Mouse (Mus musculus) forebrain, embryonic 14.5 days (tissue): ENCODE results near the gene Grip1. TPM values are rescaled to one million over a fixed set of nuclear protein-coding genes. Genes with fewer than 3 reads are reported as not detected.
A peak's percentile ranks its signal among the peaks of the same experiment; 100 is the strongest.

Experiments
- ATAC-seq: fragments of 200-750 bp; cut with Nextera tagmentation; 2 replicates; pipeline ENCODE4 v1.8.0; 2017; ENCODE audit warnings: mild to moderate bottlenecking, moderate library complexity
- DNase-seq: peaks from one replicate; pipeline ENCODE4 v3.0.0-alpha.2; 2015; ENCODE audit warnings: low spot score
- H3K27ac ChIP-seq: fragments of 300-500 bp; sonication (generic); 2 replicates; pipeline ENCODE4 v1.5.1; 2014; ENCODE audit warnings: low read depth, mild to moderate bottlenecking, control low read depth, low read length, moderate library complexity
- H3K27me3 ChIP-seq: fragments of 300-500 bp; sonication (generic); replicated peaks from 2 replicates; pipeline ENCODE4 v1.6.1; 2014; ENCODE audit warnings: low read length, control low read depth, mixed read lengths; ENCODE audit not compliant: control insufficient read depth, insufficient read depth
- H3K36me3 ChIP-seq: fragments of 300-500 bp; sonication (generic); 2 replicates; pipeline ENCODE4 v1.6.1; 2014; ENCODE audit warnings: low read length, control low read depth; ENCODE audit not compliant: control insufficient read depth, insufficient read depth
- H3K4me1 ChIP-seq: fragments of 300-500 bp; sonication (generic); 2 replicates; pipeline ENCODE4 v1.6.1; 2014; ENCODE audit warnings: antibody characterized with exemption, low read length, control low read depth; ENCODE audit not compliant: control insufficient read depth, insufficient read depth
- H3K4me2 ChIP-seq: fragments of 300-500 bp; sonication (generic); 2 replicates; pipeline ENCODE4 v1.6.1; 2014; ENCODE audit warnings: mild to moderate bottlenecking, control low read depth, low read length
- H3K4me3 ChIP-seq: fragments of 300-500 bp; sonication (generic); 2 replicates; pipeline ENCODE4 v1.5.1; 2014; ENCODE audit warnings: low read depth, low read length, control low read depth
- H3K9ac ChIP-seq: fragments of 300-500 bp; sonication (generic); 2 replicates; pipeline ENCODE4 v1.6.1; 2014; ENCODE audit warnings: mild to moderate bottlenecking, low read length, control low read depth, moderate library complexity
- H3K9me3 ChIP-seq: fragments of 300-500 bp; sonication (generic); replicated peaks from 2 replicates; pipeline ENCODE4 v1.6.1; 2016; ENCODE audit warnings: low read length, control low read depth, mixed read lengths; ENCODE audit not compliant: control insufficient read depth
- WGBS: fragments of 180-500 bp; shearing (Covaris S2); extraction: QIAGEN DNeasy Blood & Tissue Kit; methylation state at CpG from one replicate; pipeline ENCODE4 v1.1.7; 2014; 5-methylcytosine and 5-hydroxymethylcytosine counted together
- polyA plus RNA-seq: library from polyadenylated mRNA; unstranded; fragments of >200 nt; fragmentation: Nextera tagmentation; extraction: Ambion mirVana; gene quantifications from 2 replicates; pipeline ENCODE4 v1.2.1, GENCODE M21; 2014

Grip1 gene
- polyA plus RNA-seq, 1 experiment from 2014 or later = 15.0 TPM

GRCm38 (mm10) chr10:119525730-119526129, 72.1 kb downstream of the Grip1 start:
- 76% methylated on average over 3 of the region's 3 CpGs for WGBS
- ATAC-seq = no peak
- no peak overlapping the region for H3K4me3 ChIP-seq
- no peak overlapping the region for H3K27ac ChIP-seq
- no peaks in the 10 kb centered on the region for H3K36me3 ChIP-seq
- no peaks in the 10 kb centered on the region for H3K9me3 ChIP-seq
- H3K4me2 ChIP-seq = no peak overlapping the region
- no peak for DNase-seq
- H3K27me3 ChIP-seq = no peaks in the 10 kb centered on the region
- no peaks in the 10 kb centered on the region for H3K4me1 ChIP-seq
- H3K9ac ChIP-seq = no peak overlapping the region

GRCm38 (mm10) chr10:119534852-119535251, 81.2 kb downstream of the Grip1 start:
- H3K27me3 ChIP-seq = no peaks in the 10 kb centered on the region
- no peak overlapping the region for H3K4me3 ChIP-seq
- H3K9ac ChIP-seq = no peak overlapping the region
- ATAC-seq (no peak), DNase-seq (no peak)
- 9% methylated on average over 4 of the region's 4 CpGs for WGBS
- H3K4me1 ChIP-seq = no peaks in the 10 kb centered on the region
- no peak overlapping the region for H3K27ac ChIP-seq
- H3K9me3 ChIP-seq = no peaks in the 10 kb centered on the region
- H3K4me2 ChIP-seq = no peak overlapping the region
- H3K36me3 ChIP-seq = no peaks in the 10 kb centered on the region

- no peaks in the 10 kb centered on the region for H3K4me1 ChIP-seq
- no peak overlapping the region for H3K4me2 ChIP-seq
- no peak overlapping the region for H3K4me3 ChIP-seq
- H3K9me3 ChIP-seq = no peaks in the 10 kb centered on the region
- H3K27me3 ChIP-seq = no peaks in the 10 kb centered on the region
- DNase-seq (no peak), ATAC-seq (no peak)
- no peak overlapping the region for H3K9ac ChIP-seq
- no peak overlapping the region for H3K27ac ChIP-seq
- no peaks in the 10 kb centered on the region for H3K36me3 ChIP-seq
- 94% methylated on average over 4 of the region's 4 CpGs for WGBS
Observed at GRCm38 (mm10) chr10:119541655-119542054, 88.0 kb downstream of the Grip1 start.

GRCm38 (mm10) chr10:119543771-119544170, 90.1 kb downstream of the Grip1 start:
- no peaks in the 10 kb centered on the region for H3K4me1 ChIP-seq
- 80% methylated on average over 7 of the region's 7 CpGs for WGBS
- H3K9me3 ChIP-seq = no peaks in the 10 kb centered on the region
- no peak for ATAC-seq
- H3K4me3 ChIP-seq = no peak overlapping the region
- DNase-seq = no peak
- no peaks in the 10 kb centered on the region for H3K27me3 ChIP-seq
- no peak overlapping the region for H3K4me2 ChIP-seq
- no peak overlapping the region for H3K27ac ChIP-seq
- no peak overlapping the region for H3K9ac ChIP-seq
- H3K36me3 ChIP-seq = no peaks in the 10 kb centered on the region

- Histone ChIP-seq H3K9ac (no peak overlapping the region), H3K27ac (no peak overlapping the region), H3K4me3 (no peak overlapping the region), H3K4me1 (no peaks in the 10 kb centered on the region), H3K36me3 (no peaks in the 10 kb centered on the region), H3K9me3 (no peaks in the 10 kb centered on the region), H3K4me2 (0 out of 2 replicates have a peak overlapping the region, but pooled peaks have one; percentile 10), H3K27me3 (no peaks in the 10 kb centered on the region)
- ATAC-seq (0 out of 2 replicates have a peak, but pooled peaks have one; percentile 26), DNase-seq (peak; percentile 39)
- 44% methylated on average over 9 of the region's 9 CpGs for WGBS
Observed at GRCm38 (mm10) chr10:119544743-119545142, 91.1 kb downstream of the Grip1 start.

- no peaks in the 10 kb centered on the region for H3K4me1 ChIP-seq
- no peak for DNase-seq
- no peak for ATAC-seq
Observed at GRCm38 (mm10) chr10:119547875-119548274, 94.2 kb downstream of the Grip1 start.

GRCm38 (mm10) chr10:119548774-119549173, 95.1 kb downstream of the Grip1 start:
- H3K36me3 ChIP-seq = no peaks in the 10 kb centered on the region
- no peak overlapping the region for H3K27ac ChIP-seq
- no peak for DNase-seq
- no peak overlapping the region for H3K9ac ChIP-seq
- no peaks in the 10 kb centered on the region for H3K4me1 ChIP-seq
- 94% methylated on average over 10 of the region's 10 CpGs for WGBS
- no peak overlapping the region for H3K4me3 ChIP-seq
- H3K4me2 ChIP-seq = no peak overlapping the region
- H3K9me3 ChIP-seq = no peaks in the 10 kb centered on the region
- ATAC-seq = no peak
- H3K27me3 ChIP-seq = no peaks in the 10 kb centered on the region

More at GRCm38 (mm10) chr10:119547875-119548274, 94.2 kb downstream of the Grip1 start:
- no peaks in the 10 kb centered on the region for H3K27me3 ChIP-seq
- 88% methylated on average over 5 of the region's 5 CpGs for WGBS
- H3K4me3 ChIP-seq = no peak overlapping the region
- H3K4me2 ChIP-seq = no peak overlapping the region
- no peaks in the 10 kb centered on the region for H3K9me3 ChIP-seq
- H3K27ac ChIP-seq = no peak overlapping the region
- no peaks in the 10 kb centered on the region for H3K36me3 ChIP-seq
- H3K9ac ChIP-seq = no peak overlapping the region

- Histone ChIP-seq H3K9ac (no peak overlapping the region), H3K36me3 (no peaks in the 10 kb centered on the region), H3K27me3 (no peaks in the 10 kb centered on the region), H3K9me3 (no peaks in the 10 kb centered on the region), H3K4me2 (no peak overlapping the region), H3K4me1 (no peaks in the 10 kb centered on the region), H3K27ac (no peak overlapping the region), H3K4me3 (no peak overlapping the region)
- DNase-seq = no peak
- no peak for ATAC-seq
- 88% methylated on average over 6 of the region's 6 CpGs for WGBS
Observed at GRCm38 (mm10) chr10:119550630-119551029, 97.0 kb downstream of the Grip1 start.

GRCm38 (mm10) chr10:119556346-119556745, 102.7 kb downstream of the Grip1 start:
- no peak overlapping the region for H3K4me2 ChIP-seq
- H3K27ac ChIP-seq = no peak overlapping the region
- WGBS = 90% methylated on average over 7 of the region's 7 CpGs
- H3K9me3 ChIP-seq = no peaks in the 10 kb centered on the region
- H3K27me3 ChIP-seq = no peaks in the 10 kb centered on the region
- no peaks in the 10 kb centered on the region for H3K4me1 ChIP-seq
- H3K4me3 ChIP-seq = no peak overlapping the region
- ATAC-seq (no peak), DNase-seq (no peak)
- no peak overlapping the region for H3K9ac ChIP-seq
- no peaks in the 10 kb centered on the region for H3K36me3 ChIP-seq
